Mouse (Mus musculus) heart, embryonic 13.5 days (tissue): ENCODE measurements around the gene Pomp. TPM values are rescaled to one million over a fixed set of nuclear protein-coding genes. Genes with fewer than 3 reads are reported as not detected.

Experiments used
- ATAC-seq: fragments of 200-750 bp; cut with Nextera tagmentation; 2 replicates; pipeline ENCODE4 v1.8.0; 2017; ENCODE audit warnings: moderate TSS enrichment; ENCODE audit not compliant: insufficient number of reproducible peaks, low FRiP score, low TSS enrichment; ENCODE audit errors: extremely low read depth
- H3K27ac ChIP-seq: fragments of 300-500 bp; sonication (generic); replicated peaks from 2 replicates; pipeline ENCODE4 v1.5.1; 2015; ENCODE audit warnings: moderate library complexity, mild to moderate bottlenecking, inconsistent platforms
- H3K27me3 ChIP-seq: fragments of 300-500 bp; sonication (generic); replicated peaks from 2 replicates; pipeline ENCODE4 v1.6.1; 2015; ENCODE audit warnings: mild to moderate bottlenecking, inconsistent platforms
- H3K36me3 ChIP-seq: fragments of 300-500 bp; sonication (generic); 2 replicates; pipeline ENCODE4 v1.6.1; 2015; ENCODE audit warnings: mild to moderate bottlenecking, inconsistent platforms
- H3K4me1 ChIP-seq: fragments of 300-500 bp; sonication (generic); 2 replicates; pipeline ENCODE4 v1.6.1; 2015; ENCODE audit warnings: inconsistent platforms
- H3K4me2 ChIP-seq: fragments of 300-500 bp; sonication (generic); 2 replicates; pipeline ENCODE4 v1.6.1; 2015; ENCODE audit warnings: inconsistent platforms, mild to moderate bottlenecking, moderate library complexity
- H3K4me3 ChIP-seq: fragments of 300-500 bp; sonication (generic); 2 replicates; pipeline ENCODE4 v1.5.1; 2015; ENCODE audit warnings: moderate library complexity, mild to moderate bottlenecking, inconsistent platforms
- H3K9ac ChIP-seq: fragments of 300-500 bp; sonication (generic); 2 replicates; pipeline ENCODE4 v1.6.1; 2015; ENCODE audit warnings: inconsistent platforms, mild to moderate bottlenecking, moderate library complexity
- H3K9me3 ChIP-seq: fragments of 300-500 bp; sonication (generic); 2 replicates; pipeline ENCODE4 v1.6.1; 2016; ENCODE audit warnings: inconsistent platforms
- WGBS: fragments of 180-500 bp; shearing (Covaris S2); methylation state at CpG from one replicate; pipeline ENCODE4 v1.1.7; 2015; ENCODE audit warnings: mixed read lengths; 5-methylcytosine and 5-hydroxymethylcytosine counted together
- polyA plus RNA-seq: library from polyadenylated mRNA; unstranded; fragments of >200 nt; fragmentation: Nextera tagmentation; extraction: Ambion mirVana; gene quantifications from 2 replicates; pipeline ENCODE4 v1.2.1, GENCODE M21; 2015

The Pomp gene
- polyA plus RNA-seq, 1 experiment from 2014 or later = 303 TPM

GRCm38 (mm10) chr5:147907851-147908250 lies 47.6 kb downstream of the Pomp start:
- H3K27ac ChIP-seq = no peak overlapping the region
- H3K4me2 ChIP-seq = no peak overlapping the region
- no peaks in the 10 kb centered on the region for H3K27me3 ChIP-seq
- H3K9ac ChIP-seq = no peak overlapping the region
- 0 out of 2 replicates have a peak, but pooled peaks cover 3% of the 10 kb centered on the region for H3K9me3 ChIP-seq
- ATAC-seq = no peak
- no peak overlapping the region for H3K4me3 ChIP-seq
- 87% methylated on average over 8 of the region's 8 CpGs for WGBS
- H3K36me3 ChIP-seq = no peaks in the 10 kb centered on the region
- H3K4me1 ChIP-seq = no peaks in the 10 kb centered on the region

GRCm38 (mm10) chr5:147910807-147911509 lies 50.7 kb downstream of the Pomp start:
- H3K27ac ChIP-seq = no peak overlapping the region
- peaks cover 14% of the 10 kb centered on the region; the same call in 1 of the 2 replicates for H3K4me1 ChIP-seq
- H3K27me3 ChIP-seq = no peaks in the 10 kb centered on the region
- H3K36me3 ChIP-seq = no peaks in the 10 kb centered on the region
- H3K9me3 ChIP-seq = 0 out of 2 replicates have a peak, but pooled peaks cover 3% of the 10 kb centered on the region
- no peak overlapping the region for H3K4me2 ChIP-seq
- no peak for ATAC-seq
- H3K9ac ChIP-seq = no peak overlapping the region
- no peak overlapping the region for H3K4me3 ChIP-seq
- 75% methylated on average over 12 of the region's 12 CpGs for WGBS

- Histone ChIP-seq H3K27me3 (no peaks in the 10 kb centered on the region), H3K36me3 (no peaks in the 10 kb centered on the region), H3K4me2 (no peak overlapping the region), H3K27ac (no peak overlapping the region), H3K9ac (no peak overlapping the region), H3K9me3 (0 out of 2 replicates have a peak, but pooled peaks cover 3% of the 10 kb centered on the region), H3K4me3 (no peak overlapping the region), H3K4me1 (peaks cover 14% of the 10 kb centered on the region; the same call in 1 of the 2 replicates)
- 70% methylated on average over 5 of the region's 5 CpGs for WGBS
- ATAC-seq = no peak
Observed at GRCm38 (mm10) chr5:147911744-147912143, 51.5 kb downstream of the Pomp start.

GRCm38 (mm10) chr5:147913241-147913842 lies 53.1 kb downstream of the Pomp start:
- ATAC-seq = 0 out of 2 replicates have a peak, but pooled peaks have one; percentile 35
- peaks cover 14% of the 10 kb centered on the region; the same call in 1 of the 2 replicates for H3K4me1 ChIP-seq
- H3K36me3 ChIP-seq = no peaks in the 10 kb centered on the region
- no peak overlapping the region for H3K27ac ChIP-seq
- H3K9me3 ChIP-seq = no peaks in the 10 kb centered on the region
- no peak overlapping the region for H3K9ac ChIP-seq
- WGBS = 42% methylated on average over 14 of the region's 14 CpGs
- no peak overlapping the region for H3K4me3 ChIP-seq
- H3K4me2 ChIP-seq = no peak overlapping the region
- no peaks in the 10 kb centered on the region for H3K27me3 ChIP-seq

- Histone ChIP-seq H3K9me3 (no peaks in the 10 kb centered on the region), H3K9ac (no peak overlapping the region), H3K27ac (no peak overlapping the region), H3K4me2 (no peak overlapping the region), H3K27me3 (no peaks in the 10 kb centered on the region), H3K4me3 (no peak overlapping the region), H3K36me3 (no peaks in the 10 kb centered on the region), H3K4me1 (peaks cover 14% of the 10 kb centered on the region; the same call in 1 of the 2 replicates)
- ATAC-seq = no peak
- 37% methylated on average over 6 of the region's 6 CpGs for WGBS
Observed at GRCm38 (mm10) chr5:147915038-147915566, 54.8 kb downstream of the Pomp start.

GRCm38 (mm10) chr5:147916171-147916570 lies 55.9 kb downstream of the Pomp start:
- Histone ChIP-seq H3K27me3 (0 out of 2 replicates have a peak, but pooled peaks cover under 1% of the 10 kb centered on the region), H3K4me3 (no peak overlapping the region), H3K4me1 (peaks cover 14% of the 10 kb centered on the region; the same call in 1 of the 2 replicates), H3K9ac (no peak overlapping the region), H3K9me3 (no peaks in the 10 kb centered on the region), H3K27ac (no peak overlapping the region), H3K36me3 (no peaks in the 10 kb centered on the region), H3K4me2 (no peak overlapping the region)
- 70% methylated on average over 9 of the region's 9 CpGs for WGBS
- no peak for ATAC-seq

- Histone ChIP-seq H3K36me3 (no peaks in the 10 kb centered on the region), H3K4me2 (peak overlapping the region; percentile 14), H3K9me3 (no peaks in the 10 kb centered on the region), H3K4me1 (peaks cover 11% of the 10 kb centered on the region; the same call in 1 of the 2 replicates), H3K27ac (peak overlapping the region; percentile 43), H3K4me3 (no peak overlapping the region), H3K9ac (no peak overlapping the region), H3K27me3 (0 out of 2 replicates have a peak, but pooled peaks cover 2% of the 10 kb centered on the region)
- WGBS = 49% methylated on average over 17 of the region's 17 CpGs
- ATAC-seq = no peak
Observed at GRCm38 (mm10) chr5:147918044-147918846, 58.0 kb downstream of the Pomp start.

- no peak overlapping the region for H3K4me2 ChIP-seq
- 77% methylated on average over 5 of the region's 5 CpGs for WGBS
- H3K9me3 ChIP-seq = no peaks in the 10 kb centered on the region
- no peak for ATAC-seq
- H3K4me3 ChIP-seq = no peak overlapping the region
- no peaks in the 10 kb centered on the region for H3K4me1 ChIP-seq
- no peaks in the 10 kb centered on the region for H3K36me3 ChIP-seq
- no peak overlapping the region for H3K27ac ChIP-seq
- no peak overlapping the region for H3K9ac ChIP-seq
- H3K27me3 ChIP-seq = 0 out of 2 replicates have a peak, but pooled peaks cover 2% of the 10 kb centered on the region
Observed at GRCm38 (mm10) chr5:147924621-147925020, 64.4 kb downstream of the Pomp start.

Other genes starting within 250 kb of the Pomp start
- 19.4 and 20.1 TPM in 2 replicates for gene Flt1, start 134.4 kb upstream of the Pomp start, polyA plus RNA-seq
- 2.5 and 3.5 TPM in 2 replicates for gene Slc46a3, start 34.4 kb downstream of the Pomp start, polyA plus RNA-seq
- gene Mtus2, start 96.9 kb downstream of the Pomp start, polyA plus RNA-seq = 102 and 105 TPM in 2 replicates